Mouse (Mus musculus) erythroblast, embryonic 14.5 days (primary cell): Measurements from ENCODE around the gene Fmo9.

Experiments
- GATA1 ChIP-seq: IDR thresholded peaks from 2 replicates; pipeline ENCODE4 v1.6.1; 2012; ENCODE audit warnings: low read length, inconsistent platforms, mixed read lengths
- TAL1 ChIP-seq: IDR thresholded peaks from 3 replicates; pipeline ENCODE4 v1.6.1; 2012; ENCODE audit warnings: low read length, inconsistent platforms, mixed read lengths

- no peak for TF ChIP-seq GATA1
- TF ChIP-seq TAL1: no peak
These were observed 20.8 kb downstream of the Fmo9 start for GRCm38 (mm10) chr1:166660800-166661199.
